Mouse (Mus musculus): ENCODE data around the gene Glis3.

Gene Glis3

DNA sequence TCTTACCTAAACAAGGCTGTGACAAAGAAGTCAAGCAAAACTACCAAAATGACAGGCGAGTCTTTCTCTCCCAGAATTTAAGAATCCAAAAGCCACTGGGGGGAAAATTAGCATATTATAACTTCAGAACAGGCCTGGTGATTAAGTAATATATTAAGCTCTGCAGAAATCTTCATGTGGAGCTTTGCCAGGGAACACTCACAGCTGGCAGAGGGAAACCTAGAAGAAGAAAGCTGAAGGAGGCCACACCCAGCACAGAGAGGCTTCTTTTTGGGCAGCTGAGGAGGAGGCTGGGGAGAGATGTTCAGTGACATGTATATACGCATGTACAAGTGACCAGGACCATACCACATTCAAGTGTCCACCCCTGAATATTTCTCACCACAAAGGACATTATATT lies 304.1 kb downstream of the Glis3 start:
- no peak for DNase-seq

- DNase-seq, result no peak
Observed at GRCm38 (mm10) chr19:28374524-28374923, 305.4 kb downstream of the Glis3 start.

GRCm38 (mm10) chr19:28368215-28368614 lies 311.7 kb downstream of the Glis3 start:
- DNase-seq, result no peak

DNA sequence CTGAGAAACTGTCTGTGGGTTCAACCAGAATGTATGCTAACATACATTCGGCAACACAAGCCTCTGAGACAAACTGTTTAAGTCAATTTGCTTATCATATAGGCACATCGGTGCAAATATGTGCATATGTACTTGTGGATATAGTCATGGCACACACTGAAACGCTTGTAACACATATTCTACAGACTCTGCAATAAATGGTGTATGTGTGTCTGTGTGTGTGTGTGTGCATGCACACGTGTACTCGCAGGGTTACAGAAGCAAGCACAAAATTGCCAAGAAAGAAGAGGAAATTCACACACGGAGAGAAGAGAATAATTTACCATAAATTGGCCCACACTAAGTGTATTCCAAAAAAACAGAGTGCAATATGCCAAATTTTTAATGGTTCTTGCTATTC lies 312.6 kb downstream of the Glis3 start:
- DNase-seq, result no peak

DNA sequence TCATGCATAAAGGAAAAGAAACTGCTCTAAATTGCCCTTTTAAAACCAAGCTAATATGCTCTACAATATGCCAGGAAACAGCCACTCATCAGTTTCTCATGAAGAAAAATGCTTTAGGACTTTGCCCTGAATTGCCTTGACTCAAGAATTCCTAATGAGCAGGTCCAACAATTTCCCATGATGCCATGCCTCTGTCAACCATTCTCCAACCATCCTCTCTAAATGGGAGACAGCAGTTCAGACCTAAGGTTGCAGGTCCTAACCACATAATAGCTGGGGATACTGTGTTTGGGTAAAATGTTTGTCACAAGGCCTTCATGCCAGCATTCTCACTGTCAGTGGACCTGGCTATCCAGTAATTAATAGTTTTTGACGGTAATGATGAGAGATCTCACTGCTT lies 313.1 kb downstream of the Glis3 start:
- DNase-seq, result no peak

GRCm38 (mm10) chr19:28365897-28366296 lies 314.0 kb downstream of the Glis3 start:
- no peak for DNase-seq

- DNase-seq, result no peak
Observed at GRCm38 (mm10) chr19:28360884-28361283, 319.0 kb downstream of the Glis3 start.

DNA sequence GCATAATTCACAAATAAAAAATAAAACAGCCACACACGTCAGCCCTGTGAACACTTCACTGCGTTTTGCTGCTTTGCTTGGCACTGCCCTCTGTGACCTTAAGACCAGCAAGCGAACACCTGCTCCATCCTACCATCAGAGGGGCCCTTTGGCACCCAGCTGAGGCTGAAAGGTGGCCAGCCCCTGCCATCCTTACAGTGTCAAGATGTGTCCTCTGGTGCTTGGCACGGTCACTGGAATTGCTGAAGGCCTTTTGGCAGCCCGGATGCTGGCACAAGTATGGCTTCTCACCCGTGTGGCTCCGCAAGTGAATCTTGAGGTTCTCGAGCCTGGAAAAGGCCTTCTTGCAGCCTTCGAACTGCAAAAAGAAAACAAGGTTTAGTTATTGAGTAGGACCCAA lies 322.3 kb downstream of the Glis3 start:
- DNase-seq, result peak; percentile 68

DNA sequence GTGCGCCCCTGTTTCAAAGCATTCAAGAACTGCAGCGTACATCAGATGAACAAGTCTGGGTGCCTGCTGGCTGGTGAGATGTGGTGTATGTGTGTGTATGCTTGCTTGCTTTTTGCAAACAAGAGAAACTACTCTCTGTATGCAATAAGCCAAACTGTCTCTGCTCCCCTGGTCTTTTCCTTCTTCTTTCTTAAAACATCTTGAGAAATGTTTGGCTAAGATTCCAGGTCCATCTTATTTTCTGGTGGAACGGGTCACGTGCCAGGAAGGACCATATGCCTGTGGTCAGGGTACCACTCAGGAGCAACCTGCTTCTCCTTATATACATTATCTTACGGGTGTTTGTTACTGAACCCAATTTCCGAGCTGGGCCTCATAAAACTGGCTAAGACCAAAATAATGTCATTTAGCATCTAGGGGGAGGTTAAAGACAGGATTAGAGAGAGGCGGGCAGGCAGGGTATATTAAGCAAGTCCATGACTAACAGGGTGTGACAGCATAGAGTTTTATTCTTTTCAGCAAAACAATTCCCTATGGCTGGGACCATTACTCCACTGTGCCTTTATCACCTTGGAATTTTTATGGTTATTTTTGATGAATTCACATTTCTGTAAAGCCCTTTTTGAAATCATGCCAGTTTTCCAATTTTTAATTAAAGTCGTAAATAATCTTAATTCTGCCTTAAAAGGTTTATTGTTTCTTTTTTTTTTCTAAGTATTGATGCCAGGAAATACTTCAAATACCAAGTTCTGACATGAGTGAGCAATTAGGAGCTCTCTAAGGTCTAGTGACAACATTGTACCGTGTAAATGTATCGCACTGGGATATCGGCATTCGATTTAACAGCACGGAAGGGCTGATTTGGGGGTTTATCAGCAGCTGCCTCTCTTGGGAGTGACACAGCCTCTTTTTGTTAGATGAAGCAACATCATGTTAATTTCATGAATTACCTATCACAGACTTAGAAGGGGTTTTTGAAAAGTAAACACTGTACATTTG lies 328.5 kb downstream of the Glis3 start:
- DNase-seq, result no peak

DNA sequence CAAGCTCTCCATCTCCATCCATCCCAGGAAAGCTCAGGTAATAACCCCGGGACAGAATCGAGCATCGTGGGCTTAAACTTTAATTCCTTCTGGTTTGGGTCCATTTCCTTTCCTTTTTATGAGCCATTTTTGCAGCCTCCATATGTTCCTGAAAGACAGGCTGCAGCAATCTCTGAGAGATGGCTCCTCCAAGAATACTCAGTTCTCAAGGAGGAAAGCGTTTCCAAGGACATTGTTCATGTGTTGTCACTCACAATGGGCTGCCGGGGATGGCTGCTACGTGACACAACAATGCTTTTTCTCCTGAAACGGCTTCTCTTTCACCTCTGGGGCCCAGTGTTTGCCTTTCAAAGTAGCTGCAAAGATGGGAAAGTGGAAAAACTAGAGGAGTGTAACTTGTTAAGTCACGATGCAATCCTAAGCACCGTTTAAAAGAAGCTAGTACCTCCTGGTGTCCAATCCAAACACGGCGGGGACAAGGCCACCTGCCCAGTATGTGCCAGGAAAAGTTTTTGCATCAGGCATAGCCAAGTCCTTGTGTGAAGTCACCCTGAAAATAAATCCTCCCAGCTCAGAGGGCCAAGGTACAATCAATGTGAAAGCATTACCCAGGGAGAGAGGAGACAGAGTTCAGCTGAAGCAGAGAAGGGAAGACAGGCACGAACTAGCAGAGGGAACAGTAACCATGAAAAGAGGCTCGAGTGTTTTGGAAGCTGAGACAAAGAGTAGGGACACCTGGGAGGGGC lies 332.6 kb downstream of the Glis3 start:
- DNase-seq, result no peak

GRCm38 (mm10) chr19:28343640-28344039 lies 336.2 kb downstream of the Glis3 start:
- no peak for DNase-seq

DNA sequence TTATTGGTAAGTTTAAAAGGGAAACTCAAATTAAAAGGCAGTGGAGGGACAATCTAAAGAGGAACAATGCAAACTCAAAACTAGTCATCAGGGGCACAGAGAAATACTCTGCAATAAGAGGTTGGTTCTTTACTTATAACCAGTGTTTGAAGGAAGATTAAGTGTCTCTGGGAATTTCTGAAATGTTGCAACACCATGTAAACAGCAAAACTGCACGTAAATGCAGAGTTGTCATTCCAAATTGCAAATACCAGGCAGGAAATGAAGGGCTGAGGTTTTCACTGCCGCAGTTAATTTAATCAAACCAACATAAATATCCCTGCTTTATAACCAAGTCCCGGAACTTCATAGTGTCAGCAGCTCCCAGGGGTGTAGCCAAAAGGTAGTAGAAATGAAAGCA lies 342.3 kb downstream of the Glis3 start:
- no peak for DNase-seq

- DNase-seq, result no peak
Observed at GRCm38 (mm10) chr19:28336651-28337510, 343.0 kb downstream of the Glis3 start.

DNA sequence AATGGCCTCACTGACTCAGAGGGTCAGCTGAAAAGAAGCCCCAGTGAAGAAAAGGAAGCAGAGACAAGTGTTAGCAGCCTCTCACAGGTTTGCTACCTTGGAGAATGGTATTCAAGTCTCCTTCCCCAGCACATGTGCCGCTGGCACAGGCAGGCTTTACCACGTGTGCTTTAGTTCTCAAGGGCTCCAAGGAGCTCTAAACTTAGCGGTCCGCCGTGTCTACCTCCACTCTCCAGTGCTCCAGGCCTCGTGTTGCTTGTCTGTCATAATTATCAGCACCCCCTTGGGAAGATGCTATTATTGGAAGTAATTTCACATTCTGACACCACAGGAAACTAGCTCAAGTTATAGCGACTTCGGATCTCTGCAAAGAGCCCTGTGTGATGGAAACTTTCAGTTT lies 344.0 kb downstream of the Glis3 start:
- DNase-seq, result no peak

DNA sequence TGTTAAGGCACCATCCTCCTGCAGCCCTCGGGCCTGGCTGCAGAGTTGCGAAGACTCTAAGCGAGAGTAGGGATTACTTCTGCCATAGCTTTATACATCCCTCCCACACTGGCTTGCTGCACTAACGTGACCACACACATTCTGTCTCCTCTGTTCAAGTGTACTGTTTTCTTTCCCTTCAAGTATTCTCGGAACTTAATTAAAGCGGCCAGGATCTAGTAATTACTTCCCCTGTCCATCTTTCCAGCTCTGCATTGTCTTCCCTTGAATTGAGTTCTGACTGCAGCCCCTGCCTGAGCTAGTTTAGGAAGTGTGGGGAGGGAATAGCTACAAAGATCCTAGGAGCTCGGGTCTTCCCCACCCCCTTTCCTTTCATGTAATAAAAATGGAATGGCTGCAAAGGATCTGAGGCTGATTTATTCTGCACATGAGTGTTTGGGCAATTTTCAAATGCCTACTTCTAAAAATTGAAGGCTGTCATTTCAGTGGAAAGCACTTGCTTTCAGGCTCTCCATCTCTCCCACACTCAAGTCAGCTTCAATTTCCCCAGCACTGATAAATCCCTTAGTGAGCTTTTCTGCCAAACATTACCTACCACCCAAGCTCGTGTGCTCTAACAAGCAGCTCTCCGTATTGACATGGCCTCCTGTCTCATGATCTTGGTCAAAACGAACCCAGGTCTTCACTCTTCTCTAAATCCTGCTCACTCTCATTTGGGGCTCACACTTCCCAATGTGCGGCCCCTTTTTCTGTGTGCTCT lies 346.7 kb downstream of the Glis3 start:
- no peak for DNase-seq

- DNase-seq, result no peak
Observed at GRCm38 (mm10) chr19:28328444-28329110, 351.3 kb downstream of the Glis3 start.

DNA sequence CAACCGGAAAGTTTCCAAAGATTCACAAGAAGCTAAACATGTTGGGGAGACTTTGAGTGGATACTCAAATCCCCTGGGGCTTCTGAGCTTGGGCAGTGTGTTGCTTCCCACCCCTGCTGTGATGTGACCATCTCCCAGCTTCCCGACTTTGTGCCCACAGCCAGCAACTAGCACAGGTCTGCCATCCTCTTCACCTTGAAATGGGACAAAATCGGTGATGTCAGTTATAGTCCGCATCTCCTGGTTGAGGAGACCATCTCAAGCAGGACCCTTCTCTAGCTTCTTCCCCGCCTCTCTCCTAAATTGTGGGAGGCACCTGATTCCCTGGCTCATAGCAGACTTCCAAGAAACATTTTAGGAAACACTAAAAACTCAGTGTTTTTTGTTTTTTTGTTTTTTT lies 352.3 kb downstream of the Glis3 start:
- DNase-seq, result no peak

DNA sequence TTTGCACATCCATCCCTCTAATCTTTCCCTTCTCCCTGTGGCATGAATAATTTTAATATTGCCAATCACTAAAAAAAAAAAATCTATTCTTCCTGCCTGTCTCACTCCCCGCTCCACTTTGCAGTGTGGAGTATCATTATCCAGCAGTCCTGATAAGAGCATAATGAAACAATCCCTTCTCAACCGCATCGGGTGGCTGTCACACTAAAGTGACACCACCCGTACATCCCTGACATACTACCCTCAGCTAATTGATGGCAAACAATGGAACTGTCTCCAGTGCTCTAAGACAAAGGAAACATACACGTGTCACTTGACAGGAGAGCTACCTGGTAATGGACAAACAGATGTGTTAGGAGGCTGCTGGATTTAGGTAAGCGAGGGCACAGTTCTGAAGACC lies 373.8 kb downstream of the Glis3 start:
- no peak for DNase-seq

GRCm38 (mm10) chr19:28305510-28305909 lies 374.4 kb downstream of the Glis3 start:
- DNase-seq, result no peak

GRCm38 (mm10) chr19:28302831-28303242 lies 377.0 kb downstream of the Glis3 start:
- no peak for DNase-seq

DNA sequence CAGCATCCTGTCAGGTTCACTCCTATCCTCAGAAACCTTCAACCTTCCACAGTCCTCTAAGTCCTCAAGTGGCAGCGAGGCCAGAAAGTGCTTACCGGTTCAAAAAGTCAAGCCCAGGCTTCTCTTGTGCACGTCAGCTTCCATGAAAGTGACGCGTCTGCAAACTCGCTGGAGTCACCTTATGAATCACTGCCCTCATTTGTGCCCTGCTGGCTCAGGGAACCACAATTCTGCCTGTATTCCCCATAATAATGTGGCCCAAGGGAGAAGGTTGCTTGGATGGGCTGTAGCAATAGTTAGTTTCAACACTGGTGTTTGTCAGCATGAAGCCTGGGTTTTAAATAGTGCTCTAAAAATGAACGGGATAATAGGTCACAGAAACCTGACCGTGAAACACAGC lies 379.7 kb downstream of the Glis3 start:
- no peak for DNase-seq

Measured in cerebellum, adult 9-11 months (tissue).